Mouse (Mus musculus) neural tube, embryonic 13.5 days (tissue): ENCODE results near the gene Cldn10. TPM values are rescaled to one million over a fixed set of nuclear protein-coding genes. Genes with fewer than 3 reads are reported as not detected.
A peak's percentile ranks its signal among the peaks of the same experiment; 100 is the strongest.

ENCODE experiments used
- ATAC-seq: fragments of 200-750 bp; cut with Nextera tagmentation; 2 replicates; pipeline ENCODE4 v1.8.0; 2017; ENCODE audit warnings: low read depth, mild to moderate bottlenecking, moderate TSS enrichment, moderate library complexity
- H3K27ac ChIP-seq: fragments of 300-500 bp; sonication (generic); replicated peaks from 2 replicates; pipeline ENCODE4 v1.5.1; 2015; ENCODE audit warnings: moderate library complexity, mild to moderate bottlenecking, inconsistent platforms
- H3K27me3 ChIP-seq: fragments of 300-500 bp; sonication (generic); 2 replicates; pipeline ENCODE4 v1.6.1; 2015; ENCODE audit warnings: mild to moderate bottlenecking, inconsistent platforms
- H3K36me3 ChIP-seq: fragments of 300-500 bp; sonication (generic); 2 replicates; pipeline ENCODE4 v1.6.1; 2015; ENCODE audit warnings: mild to moderate bottlenecking, inconsistent platforms
- H3K4me1 ChIP-seq: fragments of 300-500 bp; sonication (generic); replicated peaks from 2 replicates; pipeline ENCODE4 v1.6.1; 2015; ENCODE audit warnings: inconsistent platforms
- H3K4me2 ChIP-seq: fragments of 300-500 bp; sonication (generic); 2 replicates; pipeline ENCODE4 v1.6.1; 2015; ENCODE audit warnings: inconsistent platforms, mild to moderate bottlenecking, moderate library complexity
- H3K4me3 ChIP-seq: fragments of 300-500 bp; sonication (generic); 2 replicates; pipeline ENCODE4 v1.5.1; 2015; ENCODE audit warnings: mild to moderate bottlenecking, inconsistent platforms
- H3K9ac ChIP-seq: fragments of 300-500 bp; sonication (generic); 2 replicates; pipeline ENCODE4 v1.6.1; 2015; ENCODE audit warnings: moderate library complexity, mild to moderate bottlenecking, inconsistent platforms
- H3K9me3 ChIP-seq: fragments of 300-500 bp; sonication (generic); 2 replicates; pipeline ENCODE4 v1.6.1; 2016; ENCODE audit warnings: inconsistent platforms
- WGBS: fragments of 180-500 bp; shearing (Covaris S2); methylation state at CpG from one replicate; pipeline ENCODE4 v1.1.7; 2015; 5-methylcytosine and 5-hydroxymethylcytosine counted together
- polyA plus RNA-seq: library from polyadenylated mRNA; unstranded; fragments of >200 nt; fragmentation: Nextera tagmentation; extraction: Ambion mirVana; gene quantifications from 2 replicates; pipeline ENCODE4 v1.2.1, GENCODE M21; 2015

Cldn10 gene
- polyA plus RNA-seq, 1 experiment from 2014 or later = 0.38 TPM

DNA sequence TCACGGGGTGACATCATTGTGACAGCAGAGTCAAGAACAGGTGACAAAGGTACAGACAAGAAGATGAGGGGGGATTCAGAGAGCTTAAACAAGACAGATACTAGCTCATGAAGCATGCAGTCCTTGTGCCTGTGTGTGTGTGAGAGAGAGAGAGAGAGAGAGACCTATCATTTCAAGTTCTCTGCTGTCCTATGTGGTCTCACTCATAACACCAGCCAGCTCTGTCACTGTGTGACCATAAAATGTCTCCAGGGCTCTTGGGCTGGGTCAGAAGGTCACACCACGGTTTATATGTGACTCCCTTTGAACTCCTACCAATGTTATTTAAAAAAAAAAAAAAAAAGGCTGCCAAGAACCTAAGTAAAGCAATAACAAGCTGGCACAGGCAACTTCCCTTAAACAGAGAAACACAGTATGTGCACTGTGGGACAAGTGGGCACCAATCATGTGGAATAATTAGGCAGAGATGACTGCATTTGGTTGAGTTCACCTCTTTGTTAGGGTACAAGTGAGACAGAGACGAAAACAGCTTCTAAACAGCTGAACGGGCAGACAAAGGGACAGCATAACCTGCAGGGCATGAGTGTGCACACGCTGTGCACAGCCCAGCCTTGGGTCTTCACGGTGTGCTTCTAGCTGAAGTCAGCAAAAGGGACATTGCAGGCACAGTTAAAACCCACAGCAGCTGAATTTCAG is 116.3 kb downstream of the Cldn10 start:
- 22% methylated on average over 6 of the region's 6 CpGs for WGBS
- H3K27ac ChIP-seq = peak overlapping the region; percentile 69
- H3K27me3 ChIP-seq = no peaks in the 10 kb centered on the region
- peaks cover 13% of the 10 kb centered on the region for H3K4me1 ChIP-seq
- peak; percentile 60 for ATAC-seq
- peaks cover 93% of the 10 kb centered on the region for H3K36me3 ChIP-seq
- H3K9ac ChIP-seq = 0 out of 2 replicates have a peak overlapping the region, but pooled peaks have one; percentile 18
- H3K4me3 ChIP-seq = no peak overlapping the region
- 0 out of 2 replicates have a peak, but pooled peaks cover 5% of the 10 kb centered on the region for H3K9me3 ChIP-seq
- no peak overlapping the region for H3K4me2 ChIP-seq

DNA sequence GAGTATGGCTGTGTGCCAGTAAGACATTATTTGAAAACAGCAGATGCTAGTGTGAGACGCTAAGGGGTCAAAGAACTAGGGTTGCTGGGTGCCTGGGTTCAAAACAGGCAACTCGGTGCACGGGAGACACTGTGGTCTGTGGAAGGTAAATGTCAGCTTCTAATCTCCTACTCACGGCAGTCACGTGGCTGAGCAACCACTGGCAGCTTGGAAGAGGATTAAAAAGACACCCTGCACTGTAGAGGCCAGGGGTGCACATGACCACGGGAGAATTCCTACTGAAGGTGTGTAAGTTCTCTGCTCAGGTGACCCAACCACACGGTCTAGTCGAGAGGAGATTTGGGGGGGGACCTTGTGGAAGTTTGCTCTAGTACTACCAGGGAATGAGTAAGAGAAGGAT is 119.9 kb downstream of the Cldn10 start:
- no peak overlapping the region for H3K4me2 ChIP-seq
- H3K4me1 ChIP-seq = peaks cover 13% of the 10 kb centered on the region
- no peak for ATAC-seq
- H3K9me3 ChIP-seq = no peaks in the 10 kb centered on the region
- H3K36me3 ChIP-seq = peaks cover 95% of the 10 kb centered on the region
- WGBS = 86% methylated on average over 8 of the region's 8 CpGs
- H3K27me3 ChIP-seq = no peaks in the 10 kb centered on the region
- no peak overlapping the region for H3K9ac ChIP-seq
- H3K4me3 ChIP-seq = no peak overlapping the region
- H3K27ac ChIP-seq = no peak overlapping the region

DNA sequence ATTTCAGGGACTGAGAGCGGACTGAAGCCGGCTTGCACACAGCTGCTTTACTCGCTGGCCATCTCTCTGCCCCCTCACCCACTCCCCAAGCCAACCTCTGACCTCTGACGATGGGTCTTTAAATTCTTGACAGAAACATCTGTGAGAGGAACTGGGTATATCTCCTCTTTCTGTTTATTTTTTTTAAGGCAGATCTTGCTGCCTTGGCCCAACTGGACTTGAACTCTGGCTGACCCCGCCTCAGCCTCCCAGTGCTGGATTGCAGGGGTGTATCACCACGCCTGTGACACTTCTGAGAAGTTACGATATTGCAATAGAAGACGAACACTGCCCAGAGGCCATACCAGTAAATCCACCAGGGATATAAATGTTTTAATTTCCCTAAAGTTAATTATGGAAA is 122.2 kb downstream of the Cldn10 start:
- ATAC-seq = no peak
- Histone ChIP-seq H3K27ac (no peak overlapping the region), H3K36me3 (peaks cover 93% of the 10 kb centered on the region), H3K9ac (no peak overlapping the region), H3K27me3 (no peaks in the 10 kb centered on the region), H3K4me2 (no peak overlapping the region), H3K4me3 (no peak overlapping the region), H3K9me3 (no peaks in the 10 kb centered on the region), H3K4me1 (peaks cover under 1% of the 10 kb centered on the region; the same call in 1 of the 2 replicates)
- 85% methylated on average over 8 of the region's 8 CpGs for WGBS

DNA sequence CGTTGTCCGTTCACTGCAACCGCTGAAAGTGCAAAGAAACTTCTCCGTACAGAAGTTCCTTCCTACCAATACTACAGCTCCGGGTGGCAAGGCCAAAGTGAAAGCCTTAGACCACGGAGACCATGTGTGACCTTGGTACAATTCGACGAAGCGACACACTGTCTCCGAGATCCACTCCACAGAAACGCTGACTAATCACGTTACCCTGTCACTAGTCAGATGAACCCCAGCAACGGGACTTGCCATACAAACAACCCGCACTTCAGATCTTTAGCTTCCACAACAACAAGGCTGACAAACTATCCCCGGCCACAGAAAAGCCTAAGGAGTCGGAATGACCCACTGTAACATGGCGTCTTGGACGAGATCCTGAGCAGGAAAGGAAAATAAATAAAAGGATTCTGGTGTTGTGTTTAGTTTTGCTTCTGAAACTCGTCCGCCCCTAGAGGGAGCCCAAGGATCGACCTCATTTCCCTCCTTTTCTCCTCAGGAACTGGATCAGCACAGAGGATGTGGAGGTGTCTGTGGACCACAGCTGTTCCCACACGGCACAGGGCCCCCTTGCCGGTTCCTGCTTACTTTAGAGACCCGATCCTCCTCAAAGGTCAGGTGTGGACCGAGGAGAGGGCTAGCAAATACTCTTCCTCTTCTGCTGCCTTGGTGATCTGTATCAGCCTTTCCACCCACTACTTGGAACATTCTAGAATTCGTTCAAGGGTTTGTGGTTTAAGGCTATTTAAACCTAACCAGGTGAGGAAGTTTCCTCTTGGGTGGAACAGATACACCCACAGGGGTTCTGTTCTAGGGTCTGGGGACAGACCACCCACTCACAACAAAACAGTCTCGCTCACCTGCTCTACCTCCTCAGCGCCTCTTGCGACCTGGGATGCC is 122.9 kb downstream of the Cldn10 start:
- peaks cover 94% of the 10 kb centered on the region for H3K36me3 ChIP-seq
- WGBS = 70% methylated on average over 29 of the region's 29 CpGs
- ATAC-seq = no peak

DNA sequence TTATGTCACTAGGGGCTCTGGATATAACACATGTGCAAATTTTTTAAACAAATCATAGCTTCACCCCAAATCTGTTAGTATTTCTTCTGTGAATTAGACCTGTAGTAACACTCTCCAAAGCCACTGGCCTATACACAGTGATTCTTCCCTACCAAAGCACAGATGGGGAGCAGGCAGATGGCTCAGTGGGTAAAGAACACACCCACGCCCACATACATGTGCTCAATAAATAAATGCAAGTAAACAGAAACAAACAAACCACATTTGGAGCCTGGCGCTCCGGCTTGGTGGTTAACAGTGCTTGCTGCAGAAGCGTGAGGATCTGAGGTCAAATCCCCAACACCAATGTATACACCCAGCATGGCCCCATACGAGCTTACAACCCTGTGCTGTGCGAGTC is 123.8 kb downstream of the Cldn10 start:
- no peak overlapping the region for H3K4me2 ChIP-seq
- no peaks in the 10 kb centered on the region for H3K4me1 ChIP-seq
- H3K27me3 ChIP-seq = no peaks in the 10 kb centered on the region
- H3K4me3 ChIP-seq = no peak overlapping the region
- no peak overlapping the region for H3K9ac ChIP-seq
- no peak for ATAC-seq
- no peaks in the 10 kb centered on the region for H3K9me3 ChIP-seq
- WGBS = 95% methylated on average over 6 of the region's 6 CpGs
- H3K36me3 ChIP-seq = peaks cover 92% of the 10 kb centered on the region
- H3K27ac ChIP-seq = no peak overlapping the region

More for the DNA sequence above, 122.9 kb downstream of the Cldn10 start:
- no peak overlapping the region for H3K4me2 ChIP-seq
- H3K9ac ChIP-seq = no peak overlapping the region
- no peaks in the 10 kb centered on the region for H3K27me3 ChIP-seq
- no peaks in the 10 kb centered on the region for H3K9me3 ChIP-seq
- H3K4me1 ChIP-seq = no peaks in the 10 kb centered on the region
- no peak overlapping the region for H3K4me3 ChIP-seq
- no peak overlapping the region for H3K27ac ChIP-seq

DNA sequence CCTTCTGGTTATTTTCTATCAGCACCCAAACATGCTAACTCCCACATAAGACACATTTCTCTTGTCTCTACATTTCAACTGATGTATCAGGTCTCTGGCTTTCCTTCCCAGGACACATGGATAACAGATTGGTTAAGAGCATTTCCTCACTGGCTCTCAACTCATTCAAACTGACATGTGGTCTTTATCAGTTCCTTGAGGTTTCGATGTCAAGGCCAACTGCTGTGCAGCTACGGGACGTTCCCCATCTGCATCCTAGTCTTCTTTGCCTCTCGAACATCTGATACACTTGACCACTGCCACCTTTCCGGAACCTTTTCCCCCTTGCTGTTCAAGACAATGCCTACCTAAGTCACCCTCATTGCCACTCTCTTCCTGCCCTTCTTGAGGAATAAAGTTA is 125.9 kb downstream of the Cldn10 start:
- ATAC-seq = no peak
- 79% methylated on average over 5 of the region's 5 CpGs for WGBS
- no peaks in the 10 kb centered on the region for H3K27me3 ChIP-seq
- H3K4me3 ChIP-seq = no peak overlapping the region
- no peak overlapping the region for H3K4me2 ChIP-seq
- no peak overlapping the region for H3K27ac ChIP-seq
- H3K9ac ChIP-seq = no peak overlapping the region
- H3K9me3 ChIP-seq = no peaks in the 10 kb centered on the region
- no peaks in the 10 kb centered on the region for H3K4me1 ChIP-seq
- peaks cover 91% of the 10 kb centered on the region for H3K36me3 ChIP-seq

DNA sequence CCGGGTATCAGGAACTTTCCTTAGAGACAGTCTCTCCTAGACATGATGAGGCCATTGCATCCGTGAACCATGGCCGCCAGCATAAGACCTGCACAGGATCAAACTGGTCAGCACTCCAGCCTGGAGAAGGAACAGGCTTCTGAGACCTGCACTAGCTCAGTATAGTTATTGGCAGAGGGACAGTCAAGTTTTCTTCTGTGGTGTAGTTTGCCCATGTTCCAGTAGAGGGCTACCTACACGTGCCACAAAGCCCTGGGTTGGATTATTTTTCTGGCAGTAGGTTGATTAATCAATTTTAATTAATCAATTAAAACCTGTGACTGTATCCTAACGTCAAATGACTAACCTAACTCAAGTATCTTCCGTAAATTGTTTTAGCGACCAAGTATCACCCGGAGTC is 131.3 kb downstream of the Cldn10 start:
- H3K9ac ChIP-seq = no peak overlapping the region
- 0 out of 2 replicates have a peak, but pooled peaks have one; percentile 6 for ATAC-seq
- H3K9me3 ChIP-seq = no peaks in the 10 kb centered on the region
- peaks cover 40% of the 10 kb centered on the region for H3K4me1 ChIP-seq
- H3K4me2 ChIP-seq = no peak overlapping the region
- 0 out of 2 replicates have a peak, but pooled peaks cover 8% of the 10 kb centered on the region for H3K27me3 ChIP-seq
- H3K4me3 ChIP-seq = no peak overlapping the region
- 63% methylated on average over 8 of the region's 8 CpGs for WGBS
- H3K36me3 ChIP-seq = peaks cover 46% of the 10 kb centered on the region
- H3K27ac ChIP-seq = no peak overlapping the region

DNA sequence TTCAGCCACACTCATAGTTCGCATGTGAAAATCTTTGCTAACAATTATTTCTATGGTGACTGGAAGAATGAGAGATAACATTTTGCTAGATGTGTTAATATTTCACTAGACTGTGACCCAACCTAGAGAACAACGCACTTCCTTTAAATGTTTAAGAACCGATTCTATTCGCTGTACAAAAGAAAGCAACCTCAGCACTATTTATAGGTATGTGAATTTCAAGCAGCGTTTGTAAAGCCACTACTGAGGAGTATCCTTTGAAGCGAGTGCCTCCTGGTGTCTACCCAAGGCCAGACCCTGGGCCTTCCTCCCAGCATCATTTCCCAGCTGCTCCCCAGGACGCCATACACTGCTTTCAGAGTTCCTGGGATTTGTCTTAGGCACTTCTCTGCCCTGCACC is 132.9 kb downstream of the Cldn10 start:
- H3K4me1 ChIP-seq = peaks cover 50% of the 10 kb centered on the region
- no peak for ATAC-seq
- no peaks in the 10 kb centered on the region for H3K9me3 ChIP-seq
- 0 out of 2 replicates have a peak, but pooled peaks cover 8% of the 10 kb centered on the region for H3K27me3 ChIP-seq
- H3K9ac ChIP-seq = peak overlapping the region; percentile 34; the same call in 1 of the 2 replicates
- peaks cover 31% of the 10 kb centered on the region for H3K36me3 ChIP-seq
- peak overlapping the region; percentile 96 for H3K4me2 ChIP-seq
- H3K4me3 ChIP-seq = no peak overlapping the region
- WGBS = 62% methylated on average over 7 of the region's 7 CpGs
- H3K27ac ChIP-seq = no peak overlapping the region

DNA sequence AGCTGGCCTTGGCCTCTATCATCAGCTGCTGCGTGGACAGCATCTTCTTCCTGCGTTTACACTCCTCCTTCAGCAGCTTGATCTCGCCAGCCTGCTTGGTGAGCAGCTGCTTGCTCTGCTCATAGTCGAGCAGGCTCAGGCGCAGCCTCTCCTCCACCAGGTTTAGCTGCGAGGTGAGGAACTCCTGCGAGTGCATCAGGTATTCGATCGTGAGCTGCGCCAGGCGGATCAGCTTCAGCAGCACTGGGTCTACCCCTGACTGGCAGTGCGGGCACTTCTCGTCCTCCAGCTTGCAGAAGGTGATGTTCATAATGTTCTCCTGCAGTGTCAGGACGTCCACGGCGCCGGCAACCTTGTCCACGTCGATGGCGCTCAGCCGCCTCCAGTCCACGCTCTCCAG is 134.5 kb downstream of the Cldn10 start:
- peaks cover 56% of the 10 kb centered on the region for H3K4me1 ChIP-seq

DNA sequence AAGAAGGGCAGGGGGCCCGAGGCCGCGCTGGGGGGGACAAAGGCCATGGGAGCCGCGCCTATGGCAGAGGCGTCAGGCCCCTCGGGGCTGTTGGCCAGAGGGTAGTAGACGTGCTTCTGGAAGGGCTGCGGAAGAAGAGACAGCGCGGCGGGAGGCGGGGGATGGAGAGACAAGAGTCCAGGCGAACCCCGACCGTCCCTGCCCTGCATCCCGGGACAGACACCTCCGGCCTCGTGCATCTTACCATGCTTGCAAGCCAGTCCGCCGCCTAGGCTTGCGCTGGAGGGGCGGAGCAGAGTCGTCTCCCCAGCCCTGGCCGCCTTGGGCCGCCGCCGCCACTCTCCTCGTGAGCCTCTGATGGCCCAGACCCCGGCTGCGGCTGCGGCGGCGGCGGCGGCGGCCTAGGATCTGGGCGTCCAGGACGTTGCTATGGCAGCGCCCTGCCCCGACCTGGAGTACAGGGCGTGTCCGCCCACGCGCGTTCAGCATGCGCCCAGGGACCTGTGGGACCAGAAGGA is 135.0 kb downstream of the Cldn10 start:
- peaks cover 56% of the 10 kb centered on the region for H3K4me1 ChIP-seq
- 0 out of 2 replicates have a peak, but pooled peaks cover 8% of the 10 kb centered on the region for H3K27me3 ChIP-seq
- H3K9me3 ChIP-seq = no peaks in the 10 kb centered on the region
- WGBS = 2% methylated on average over 33 of the region's 47 CpGs
- 0 out of 2 replicates have a peak, but pooled peaks have one; percentile 3 for ATAC-seq
- peak overlapping the region; percentile 96 for H3K4me2 ChIP-seq
- H3K27ac ChIP-seq = no peak overlapping the region
- peak overlapping the region; percentile 77 for H3K9ac ChIP-seq
- H3K36me3 ChIP-seq = peaks cover 15% of the 10 kb centered on the region
- peak overlapping the region; percentile 79 for H3K4me3 ChIP-seq

More for the DNA sequence above, 134.5 kb downstream of the Cldn10 start:
- Histone ChIP-seq H3K9me3 (no peaks in the 10 kb centered on the region), H3K9ac (peak overlapping the region; percentile 77), H3K27me3 (0 out of 2 replicates have a peak, but pooled peaks cover 8% of the 10 kb centered on the region), H3K36me3 (peaks cover 20% of the 10 kb centered on the region), H3K4me3 (peak overlapping the region; percentile 79), H3K27ac (no peak overlapping the region), H3K4me2 (peak overlapping the region; percentile 96)
- no peak for ATAC-seq
- 20% methylated on average over 22 of the region's 22 CpGs for WGBS
